Mouse (Mus musculus): Measurements from ENCODE around the gene Fmo5. TPM values are rescaled to one million over a fixed set of nuclear protein-coding genes. Genes with fewer than 3 reads are reported as not detected.

The Fmo5 gene
- total RNA-seq, 2 experiments from 2014 or later, result 1.4 to 1.6 TPM

- intact Hi-C loops (cut with DNase I), result no loop called here
- DNase-seq (ENCODE audit: extremely low spot score in 1 of 2, low spot score in 2 of 2), result no peak
Measured at GRCm38 (mm10) chr3:97666154-97666553, 37.5 kb downstream of the Fmo5 start.

GRCm38 (mm10) chr3:97667093-97667675 is 38.6 kb downstream of the Fmo5 start:
- intact Hi-C loops (cut with DNase I), result no loop called here
- no peak for DNase-seq (ENCODE audit: extremely low spot score in 1 of 2, low spot score in 2 of 2)

- no peak for DNase-seq (ENCODE audit: extremely low spot score in 1 of 2, low spot score in 2 of 2)
- intact Hi-C loops (cut with DNase I), result no loop called here
Measured at GRCm38 (mm10) chr3:97674644-97675110, 46.1 kb downstream of the Fmo5 start, which contains the start of gene Gm17651. Gene Gm17651, minus strand, starts transcription at chr3:97674694.

- DNase-seq (ENCODE audit: extremely low spot score in 1 of 2, low spot score in 2 of 2), result no peak
- intact Hi-C loops (cut with DNase I), result no loop called here
Measured at GRCm38 (mm10) chr3:97676126-97676525, 47.5 kb downstream of the Fmo5 start.

- DNase-seq (ENCODE audit: extremely low spot score in 1 of 2, low spot score in 2 of 2), result no peak
- intact Hi-C loops (cut with DNase I), result no loop called here
Measured at GRCm38 (mm10) chr3:97678416-97678815, 49.8 kb downstream of the Fmo5 start.

GRCm38 (mm10) chr3:97680631-97681320 is 52.2 kb downstream of the Fmo5 start:
- intact Hi-C loops (cut with DNase I), result loop anchor here (5.0 kb wide), 1 partner anchor 197 kb away; no protein-coding TSS in a partner anchor
- DNase-seq (ENCODE audit: extremely low spot score in 1 of 2, low spot score in 2 of 2), result peak in 1 of 2 experiments; percentile 82

- intact Hi-C loops (cut with DNase I), result loop anchor here (5.0 kb wide), 1 partner anchor 196 kb away; no protein-coding TSS in a partner anchor
- DNase-seq (ENCODE audit: extremely low spot score in 1 of 2, low spot score in 2 of 2), result peak; percentile 67 to 78
Measured at GRCm38 (mm10) chr3:97681321-97682158, 52.9 kb downstream of the Fmo5 start.

- no peak for DNase-seq (ENCODE audit: extremely low spot score in 1 of 2, low spot score in 2 of 2)
- intact Hi-C loops (cut with DNase I), result loop anchor here (5.0 kb wide), 1 partner anchor 195 kb away; no protein-coding TSS in a partner anchor
Measured at GRCm38 (mm10) chr3:97682159-97682502, 53.5 kb downstream of the Fmo5 start.

GRCm38 (mm10) chr3:97682576-97682975 is 54.0 kb downstream of the Fmo5 start:
- intact Hi-C loops (cut with DNase I), result loop anchor here (5.0 kb wide), 1 partner anchor 195 kb away; no protein-coding TSS in a partner anchor
- no peak for DNase-seq (ENCODE audit: extremely low spot score in 1 of 2, low spot score in 2 of 2)

- intact Hi-C loops (cut with DNase I), result loop anchor here (5.0 kb wide), 1 partner anchor 194 kb away; no protein-coding TSS in a partner anchor
- no peak for DNase-seq (ENCODE audit: extremely low spot score in 1 of 2, low spot score in 2 of 2)
Measured at GRCm38 (mm10) chr3:97683560-97684195, 55.1 kb downstream of the Fmo5 start.

- intact Hi-C loops (cut with DNase I), result no loop called here
- DNase-seq (ENCODE audit: extremely low spot score in 1 of 2, low spot score in 2 of 2), result no peak
Measured at GRCm38 (mm10) chr3:97686372-97687117, 57.9 kb downstream of the Fmo5 start.

- DNase-seq (ENCODE audit: extremely low spot score in 1 of 2, low spot score in 2 of 2), result no peak
- intact Hi-C loops (cut with DNase I), result no loop called here
Measured at GRCm38 (mm10) chr3:97689289-97689688, 60.7 kb downstream of the Fmo5 start.

GRCm38 (mm10) chr3:97690590-97690989 is 62.0 kb downstream of the Fmo5 start:
- intact Hi-C loops (cut with DNase I), result no loop called here
- no peak for DNase-seq (ENCODE audit: extremely low spot score in 1 of 2, low spot score in 2 of 2)

- intact Hi-C loops (cut with DNase I), result no loop called here
- DNase-seq (ENCODE audit: extremely low spot score in 1 of 2, low spot score in 2 of 2), result no peak
Measured at GRCm38 (mm10) chr3:97691443-97692017, 62.9 kb downstream of the Fmo5 start.

GRCm38 (mm10) chr3:97693806-97694205 is 65.2 kb downstream of the Fmo5 start:
- no peak for DNase-seq (ENCODE audit: extremely low spot score in 1 of 2, low spot score in 2 of 2)
- intact Hi-C loops (cut with DNase I), result no loop called here

- intact Hi-C loops (cut with DNase I), result no loop called here
- no peak for DNase-seq (ENCODE audit: extremely low spot score in 1 of 2, low spot score in 2 of 2)
Measured at GRCm38 (mm10) chr3:97696866-97697265, 68.3 kb downstream of the Fmo5 start.

- intact Hi-C loops (cut with DNase I), result no loop called here
Measured at GRCm38 (mm10) chr3:97697291-97697690, 68.7 kb downstream of the Fmo5 start.

GRCm38 (mm10) chr3:97699061-97699460 is 70.5 kb downstream of the Fmo5 start:
- intact Hi-C loops (cut with DNase I), result no loop called here
- no peak for DNase-seq (ENCODE audit: extremely low spot score in 1 of 2, low spot score in 2 of 2)

More at GRCm38 (mm10) chr3:97697291-97697690, 68.7 kb downstream of the Fmo5 start:
- DNase-seq (ENCODE audit: extremely low spot score in 1 of 2, low spot score in 2 of 2), result no peak
